Mouse (Mus musculus) left cerebral cortex, postnatal 4 days (tissue): ENCODE measurements around the gene Dennd2d. TPM values are rescaled to one million over a fixed set of nuclear protein-coding genes. Genes with fewer than 3 reads are reported as not detected.

Experiments used
- DNase-seq: peaks from one replicate; pipeline ENCODE4 v3.0.0-alpha.2; 2022
- intact Hi-C: fragments of 180-260 bp; cut with DNase I; formaldehyde crosslinking; loops from one replicate; pipeline ENCODE4 v1.15.1; 2025
- total RNA-seq, 2 experiments: library from RNA; stranded (reverse); gene quantifications; 2 replicates each; pipeline ENCODE4 v1.2.3; 2021

Dennd2d gene
- total RNA-seq: under 1 TPM in 1 of 2 experiments, not detected in 1; 0.38 TPM

DNA sequence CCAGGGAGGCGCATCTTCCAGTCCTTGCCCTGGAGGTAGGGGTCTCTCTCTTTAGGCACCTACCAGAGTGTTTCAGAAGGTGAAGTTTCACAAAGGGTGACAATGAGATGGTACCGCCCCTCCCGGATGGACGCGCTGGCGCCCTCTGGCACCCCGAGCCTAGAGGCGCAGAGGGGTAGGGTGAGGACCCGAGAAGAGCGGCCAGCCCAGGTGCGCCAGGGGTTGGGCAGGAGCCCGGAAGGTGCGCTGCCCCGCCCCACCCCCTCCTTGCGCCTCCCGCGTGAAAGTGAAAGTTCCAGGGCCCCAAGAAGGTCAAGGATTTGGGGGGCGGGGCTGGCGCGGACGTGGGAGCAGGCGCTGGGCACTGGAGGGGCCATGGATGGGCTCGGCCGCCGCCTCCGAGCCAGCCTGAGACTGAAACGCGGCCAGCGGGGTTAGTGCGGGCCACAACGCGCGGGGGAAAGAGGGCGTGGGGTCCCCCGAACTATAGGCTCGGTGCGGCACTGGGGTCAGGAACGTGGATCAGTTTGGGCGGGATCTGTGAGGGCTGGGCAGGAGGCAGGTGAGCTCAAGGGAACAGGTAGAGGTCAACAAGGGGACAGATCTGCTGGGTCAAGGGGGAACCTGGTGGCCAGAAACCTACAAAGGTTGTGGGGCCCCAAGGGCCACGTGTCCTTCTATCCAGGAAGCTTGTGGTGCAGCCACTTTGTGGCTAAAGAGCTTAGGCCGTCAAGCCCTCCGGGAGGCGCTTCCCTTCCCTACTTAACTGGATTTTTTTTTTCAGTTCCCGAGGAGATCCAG is at the start of gene Dennd2d:
TSS of gene Dennd2d (plus strand) at position 125 of the 801 bp plus-strand sequence.
- intact Hi-C loops: no loop called here
- peak; percentile 6 for DNase-seq

DNA sequence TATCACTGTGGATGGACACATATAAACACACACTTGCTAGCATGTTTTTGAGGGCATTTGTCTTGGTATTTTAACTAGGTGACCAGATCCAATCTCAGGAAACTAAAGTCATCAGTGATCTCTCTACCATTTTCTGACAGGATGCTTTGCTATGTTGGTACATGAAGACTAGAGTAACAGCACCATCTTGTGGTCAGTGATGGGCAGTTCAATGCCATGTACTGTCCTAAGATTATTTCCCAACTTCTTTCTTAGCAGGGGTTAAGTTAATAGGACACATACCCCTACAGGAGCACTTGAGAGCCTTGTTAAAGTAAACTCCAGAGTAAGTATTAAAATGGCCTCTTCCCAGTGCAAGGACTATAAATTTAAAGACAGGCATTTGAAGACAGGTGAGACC is 33.6 kb upstream of the Dennd2d start:
- intact Hi-C loops: loop anchor here (2.0 to 10.0 kb wide), 2 partner anchors 424 to 458 kb away; no protein-coding TSS in a partner anchor
- peak; percentile 11 for DNase-seq

DNA sequence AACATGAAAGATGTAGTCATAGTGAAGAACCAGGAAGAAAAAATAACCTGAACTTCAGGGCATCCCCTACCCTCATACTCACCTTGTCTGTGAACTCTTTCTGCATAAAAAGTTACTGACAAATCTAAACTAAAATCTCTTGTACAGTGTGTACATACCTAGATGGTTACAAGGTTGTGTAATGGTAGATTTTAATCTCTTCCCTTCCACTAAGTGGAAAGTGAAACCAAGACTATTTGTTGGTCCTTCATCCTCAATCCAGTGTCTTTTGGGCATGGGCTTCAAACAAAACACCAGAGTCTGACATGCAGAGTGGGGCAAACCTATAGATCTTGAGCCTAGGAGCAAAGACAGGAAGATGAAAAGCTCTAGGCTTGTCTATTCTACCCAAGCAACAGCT is 33.2 kb upstream of the Dennd2d start:
- intact Hi-C loops: loop anchor here (2.0 to 10.0 kb wide), 2 partner anchors 424 to 458 kb away; no protein-coding TSS in a partner anchor
- no peak for DNase-seq

DNA sequence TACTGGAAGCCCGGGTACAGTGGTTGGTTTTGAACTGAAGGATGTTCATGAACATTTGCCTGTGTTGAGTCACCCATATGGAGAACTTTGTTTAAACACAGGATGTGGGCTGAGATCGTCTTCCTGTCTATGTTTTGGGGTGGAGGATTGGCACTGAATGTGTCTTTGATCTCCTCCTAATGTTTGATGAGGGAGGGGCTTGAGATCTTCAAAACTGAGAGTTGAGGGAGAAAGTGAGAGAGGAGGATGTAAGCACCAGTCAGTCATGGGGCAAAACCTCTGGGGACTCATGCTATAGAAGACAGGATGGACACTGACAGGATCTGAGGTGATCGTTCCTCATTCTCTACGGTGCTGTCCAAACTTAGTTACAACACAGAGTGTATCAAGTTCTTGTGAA is 32.6 kb upstream of the Dennd2d start:
- intact Hi-C loops: loop anchor here (2.0 to 10.0 kb wide), 2 partner anchors 425 to 459 kb away; no protein-coding TSS in a partner anchor
- no peak for DNase-seq

DNA sequence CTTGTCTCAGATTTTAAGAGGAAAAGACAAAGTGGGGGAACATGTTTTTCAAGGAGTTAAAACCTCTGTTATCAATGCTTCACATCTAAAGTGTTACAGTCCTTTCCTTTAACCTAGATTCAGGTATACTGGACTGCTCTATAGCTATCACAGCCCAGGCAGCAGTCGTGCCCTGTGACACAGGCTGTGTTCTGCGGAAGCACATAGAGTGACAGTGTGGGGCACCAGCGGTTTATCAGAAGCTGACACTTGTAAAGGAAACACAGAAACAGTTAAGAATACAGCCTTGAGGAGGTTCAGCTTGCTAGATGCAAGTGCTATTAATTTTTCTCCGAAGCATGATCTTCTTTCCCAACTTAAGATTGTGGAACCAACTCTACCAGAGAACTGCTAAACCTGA is 29.6 kb upstream of the Dennd2d start:
- intact Hi-C loops: no loop called here
- DNase-seq: no peak

DNA sequence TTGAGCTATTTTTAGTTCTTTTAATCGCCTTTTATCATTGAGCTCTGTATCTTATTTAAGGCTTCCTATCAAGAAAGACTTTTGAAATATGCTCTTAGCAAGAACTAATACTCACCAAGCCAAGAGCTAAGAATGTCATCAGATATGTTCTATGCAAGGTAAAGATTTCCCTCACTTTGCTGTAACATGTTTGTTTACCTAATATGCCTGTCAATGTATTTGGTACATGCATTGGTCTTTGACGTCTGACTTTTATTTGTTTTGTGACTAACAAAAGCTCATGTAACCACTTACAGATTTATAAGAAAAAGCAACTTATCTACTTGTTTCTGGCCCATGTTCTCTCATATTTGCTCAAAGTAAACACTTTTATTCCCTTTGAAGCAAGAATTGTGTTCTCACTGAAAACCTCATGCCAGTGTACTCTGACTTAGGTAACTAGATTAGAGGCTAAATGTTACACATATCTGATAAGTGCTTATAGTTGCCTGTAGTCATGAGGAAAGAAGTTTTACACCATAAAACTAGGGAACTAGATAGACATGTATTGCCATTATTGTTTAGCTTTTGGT is 24.8 kb upstream of the Dennd2d start:
- intact Hi-C loops: no loop called here
- DNase-seq: no peak

DNA sequence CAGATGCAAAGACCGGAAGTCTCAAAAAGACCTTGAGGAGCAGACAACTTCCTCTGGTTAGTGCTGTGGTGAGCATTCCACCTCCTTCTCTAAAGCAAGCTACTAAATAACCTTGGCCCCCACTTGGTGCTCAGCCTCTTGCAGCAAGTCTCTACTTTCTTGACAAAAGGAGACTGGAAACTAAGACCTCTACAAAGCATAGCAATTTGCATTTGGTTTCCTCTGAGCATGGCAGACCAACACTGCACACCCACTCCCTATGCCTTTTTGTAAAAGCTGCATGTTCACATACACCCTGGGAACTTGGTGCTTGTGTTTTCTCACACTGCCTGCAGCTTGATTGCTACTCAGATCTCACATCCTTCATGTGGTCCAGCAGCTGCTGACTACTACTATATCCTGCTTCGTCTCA is 20.1 kb upstream of the Dennd2d start:
- no peak for DNase-seq
- intact Hi-C loops: no loop called here

DNA sequence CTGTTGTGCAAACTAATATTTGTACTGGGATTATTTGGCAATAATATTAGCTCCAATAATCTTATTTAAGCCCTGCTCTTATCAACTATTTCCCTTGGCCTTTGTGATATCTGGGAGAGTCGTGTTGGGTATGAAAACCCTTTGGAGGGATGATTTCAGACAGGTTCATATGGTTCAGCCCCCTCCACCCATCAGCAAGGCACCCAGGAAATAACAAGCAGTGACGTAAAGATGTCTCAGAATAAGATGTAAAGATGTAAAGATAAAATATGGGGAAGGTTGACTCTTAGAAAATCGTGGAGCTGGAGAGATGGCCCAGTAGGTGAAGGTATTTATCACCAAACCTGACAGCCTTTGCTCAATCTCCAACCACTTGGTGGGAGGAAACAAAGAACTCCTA is 19.7 kb upstream of the Dennd2d start:
- intact Hi-C loops: no loop called here
- DNase-seq: no peak

DNA sequence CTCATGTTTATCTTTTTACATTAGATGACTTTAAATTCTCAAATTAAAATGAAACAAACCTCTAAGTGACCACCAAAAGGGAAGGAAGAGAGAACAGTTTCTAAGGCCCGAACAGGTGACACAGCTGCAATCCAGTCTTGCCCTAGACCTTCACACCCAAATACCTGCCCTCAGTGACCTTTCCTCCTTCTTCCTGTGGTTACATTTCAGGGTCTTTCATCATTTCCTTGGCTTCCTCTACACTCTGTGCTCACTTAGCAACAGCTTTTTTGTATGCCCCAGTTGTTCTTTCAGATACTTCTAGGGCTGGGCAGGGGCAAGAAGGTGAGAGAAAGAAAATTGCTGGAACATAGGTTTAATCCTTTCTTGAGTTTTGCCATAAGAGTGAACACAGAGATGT is 17.5 kb upstream of the Dennd2d start:
- DNase-seq: no peak
- intact Hi-C loops: no loop called here

DNA sequence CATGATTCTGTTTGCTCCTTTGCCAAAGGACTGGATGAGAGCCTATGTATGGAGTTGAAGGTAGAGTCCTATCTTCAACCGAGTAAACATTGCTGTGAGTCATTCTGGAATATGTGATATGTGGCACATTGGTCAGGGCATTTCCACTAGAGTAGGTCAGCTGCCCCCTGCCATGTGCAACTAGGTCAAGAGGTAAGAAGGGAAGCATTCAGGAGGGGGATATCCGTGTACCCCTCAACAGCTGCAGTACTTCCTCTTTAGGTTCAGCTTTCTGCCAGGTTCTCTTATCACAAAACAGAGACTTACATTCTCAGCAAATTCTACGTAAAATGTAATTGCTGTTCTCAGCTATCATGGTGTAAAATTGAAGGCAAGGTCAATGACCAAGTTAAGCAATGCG is 8.0 kb upstream of the Dennd2d start:
- intact Hi-C loops: no loop called here
- DNase-seq: no peak

DNA sequence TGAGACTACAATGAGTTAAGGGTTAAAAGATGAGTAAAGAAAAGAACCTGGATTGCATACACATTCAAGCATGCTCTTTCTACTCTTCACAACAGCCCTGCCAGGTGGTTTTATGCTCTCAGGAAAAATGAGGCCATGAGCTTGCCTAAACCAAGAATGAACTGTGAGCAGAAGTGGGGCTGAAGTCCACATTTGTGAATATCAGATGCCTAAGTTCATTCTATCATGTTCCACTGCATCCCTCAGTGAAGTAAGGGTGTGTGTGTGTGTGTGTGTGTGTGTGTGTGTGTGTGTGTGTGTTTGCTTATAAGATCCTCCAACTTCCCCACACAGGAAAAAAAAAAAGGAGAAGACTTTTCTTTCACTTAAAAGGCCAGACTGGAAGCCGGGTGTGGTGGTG is 5.3 kb upstream of the Dennd2d start:
- DNase-seq: no peak
- intact Hi-C loops: no loop called here

DNA sequence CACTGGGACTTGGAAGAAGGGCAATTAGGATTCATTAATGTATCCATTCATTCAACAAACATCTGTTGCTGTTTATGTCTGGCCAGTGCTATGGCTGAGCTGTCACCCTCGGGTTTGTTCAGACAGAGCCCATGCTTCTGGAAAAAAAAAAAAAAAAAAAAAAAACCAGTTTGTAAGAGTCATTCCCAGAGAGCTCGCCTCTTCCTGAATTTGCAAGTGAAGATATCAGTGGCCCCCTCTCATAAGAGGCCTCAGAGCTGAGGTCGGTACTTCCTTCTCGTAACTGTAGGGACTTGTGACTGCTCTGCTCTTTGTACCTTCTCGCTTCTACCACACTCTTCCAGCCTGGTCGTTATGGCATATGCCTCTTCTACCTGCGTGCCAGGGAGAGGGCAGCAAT is 1.1 kb downstream of the Dennd2d start:
- DNase-seq: no peak
- intact Hi-C loops: no loop called here

DNA sequence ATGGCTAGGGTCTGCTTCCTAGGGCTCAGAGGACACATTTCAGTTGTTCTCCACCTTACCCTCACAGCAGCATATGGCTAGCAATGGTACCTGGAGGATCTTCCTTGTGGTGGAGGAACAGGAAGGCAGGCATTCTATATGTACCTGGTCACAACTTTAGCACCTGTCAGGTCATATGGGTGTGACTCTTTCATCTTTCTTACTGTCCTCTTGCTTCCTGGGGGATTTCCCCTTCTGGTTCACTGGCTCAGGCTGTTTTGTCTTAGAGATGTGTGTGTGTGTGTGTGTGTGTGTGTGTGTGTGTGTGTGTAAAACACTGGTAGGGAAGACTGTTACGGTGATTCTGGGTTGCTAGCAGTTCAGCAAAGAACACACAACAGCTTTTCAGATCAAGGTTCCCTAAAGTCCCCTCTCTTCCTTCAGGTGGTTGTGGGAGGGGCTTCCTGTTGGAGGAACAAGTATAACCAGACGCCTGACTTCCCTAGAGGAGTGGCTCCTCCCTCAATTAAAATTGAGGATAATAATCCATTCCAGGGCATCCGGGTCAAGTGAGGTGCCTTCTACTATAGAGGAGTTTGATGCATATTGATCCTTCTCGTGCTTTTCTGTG is 1.7 kb downstream of the Dennd2d start:
- DNase-seq: no peak
- intact Hi-C loops: no loop called here

DNA sequence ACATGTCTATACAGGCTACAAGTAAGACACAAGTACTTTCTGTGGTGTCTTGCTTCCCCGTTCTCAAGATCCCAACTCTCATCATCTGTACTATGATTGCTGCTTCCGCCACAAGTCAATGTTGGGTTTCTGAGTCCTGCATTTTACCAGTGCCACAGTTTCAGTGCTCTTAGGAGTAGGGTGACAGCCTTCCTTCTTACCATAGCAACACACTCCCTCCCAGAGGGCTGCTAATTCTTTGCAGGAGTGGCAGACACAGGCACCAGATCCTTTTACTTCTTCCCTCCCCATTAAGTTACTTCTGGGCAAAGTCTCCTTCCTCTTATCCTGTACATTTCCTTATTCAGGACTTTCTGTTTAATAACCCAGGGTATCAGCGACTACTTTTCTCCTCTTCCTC is 2.7 kb downstream of the Dennd2d start:
- no peak for DNase-seq
- intact Hi-C loops: no loop called here

DNA sequence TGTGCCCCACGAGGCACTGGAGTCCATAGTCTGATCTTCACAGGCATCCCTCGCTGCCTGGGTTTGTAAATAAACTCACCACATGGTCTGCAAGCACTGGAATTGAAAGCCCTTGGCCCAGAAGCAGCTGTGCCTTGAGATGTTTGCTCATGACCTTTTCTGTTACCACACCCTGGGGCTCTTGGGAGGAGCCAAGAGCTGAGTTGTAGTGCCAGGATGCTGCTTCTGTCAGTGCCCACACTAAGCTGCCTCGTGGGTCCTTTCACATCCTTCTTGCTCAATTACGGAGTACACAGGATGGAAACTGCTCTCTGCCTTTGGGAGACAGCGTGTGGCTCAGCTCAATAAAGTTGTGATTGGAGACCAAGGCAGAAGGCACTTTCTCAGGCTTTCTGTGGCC is 3.6 kb downstream of the Dennd2d start:
- DNase-seq: no peak
- intact Hi-C loops: no loop called here

DNA sequence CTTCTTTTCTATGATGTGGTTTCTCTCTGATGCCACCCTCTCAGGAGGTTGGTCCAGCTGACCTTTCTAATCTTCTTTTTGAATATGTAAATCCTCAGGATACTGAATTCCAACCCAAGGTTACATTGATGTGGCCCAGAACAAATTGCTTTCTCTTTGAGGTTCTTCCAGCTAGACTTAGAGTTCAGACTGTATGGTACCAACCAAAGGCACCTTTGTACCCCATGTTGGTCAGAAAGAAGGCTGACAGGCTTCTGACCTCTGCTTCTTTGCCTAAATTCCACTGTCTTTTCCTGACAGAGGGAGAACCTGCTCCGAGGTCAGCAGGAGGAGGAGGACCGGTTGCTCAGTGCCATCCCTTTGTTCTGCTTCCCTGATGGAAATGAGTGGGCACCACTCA is 5.3 kb downstream of the Dennd2d start:
- no peak for DNase-seq
- intact Hi-C loops: no loop called here

DNA sequence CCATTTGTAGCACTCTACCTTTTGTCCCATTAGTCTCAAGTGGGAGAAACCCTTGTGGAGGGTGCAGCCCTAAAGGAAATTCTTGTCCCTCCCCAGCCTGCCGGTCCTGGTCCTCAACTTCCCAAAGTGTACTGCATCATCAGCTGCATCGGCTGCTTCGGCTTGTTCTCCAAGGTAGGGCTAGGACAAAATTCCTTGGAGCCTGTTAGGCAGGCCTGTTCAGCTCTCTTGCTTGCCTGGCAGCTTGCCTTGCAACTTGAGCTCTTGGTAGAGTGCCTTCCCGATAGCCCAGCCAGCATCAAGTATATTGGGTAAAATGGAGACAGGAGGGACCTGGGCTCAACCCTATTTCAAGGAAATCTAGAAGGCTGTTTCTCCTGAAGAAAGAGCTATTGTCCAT is 8.0 kb downstream of the Dennd2d start:
- intact Hi-C loops: no loop called here
- DNase-seq: no peak

DNA sequence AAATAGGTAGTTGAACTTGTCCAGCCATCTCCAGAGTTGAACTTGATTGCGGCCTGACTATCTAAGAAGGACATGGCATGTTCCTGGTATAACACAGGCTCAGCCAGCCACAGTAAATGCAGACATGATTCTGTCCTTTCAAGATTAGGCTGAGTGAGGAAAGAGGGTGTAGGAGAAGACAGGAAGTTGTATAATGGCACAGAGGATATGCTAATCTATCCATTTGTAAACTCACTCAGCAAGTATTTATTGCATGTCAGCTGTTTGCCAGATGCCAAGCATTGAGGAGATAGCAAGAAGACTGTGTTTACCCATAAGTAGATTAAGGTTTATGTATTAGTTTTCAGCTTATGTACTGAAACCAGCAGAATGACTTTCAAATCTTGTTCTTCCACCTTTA is 10.5 kb downstream of the Dennd2d start:
- intact Hi-C loops: no loop called here
- DNase-seq: no peak

DNA sequence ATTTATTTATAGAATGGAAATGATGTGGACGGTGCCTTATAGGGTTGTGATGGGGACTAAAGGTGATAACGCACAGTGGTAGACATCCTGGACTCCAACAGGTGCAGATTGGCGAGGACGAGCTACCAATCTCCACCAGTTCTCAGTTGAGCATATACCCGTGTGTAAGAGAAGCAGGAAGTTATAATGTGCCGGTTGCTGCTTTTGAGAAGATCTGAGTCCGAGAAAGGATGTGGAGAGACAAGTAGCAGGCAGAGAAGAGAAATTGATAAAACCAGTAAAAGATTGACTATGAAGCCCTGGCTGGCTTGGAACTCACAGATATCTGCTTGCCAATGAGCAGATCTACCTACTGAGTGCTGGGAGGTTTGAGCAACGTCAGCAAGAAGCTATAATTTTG is 11.0 kb downstream of the Dennd2d start:
- intact Hi-C loops: no loop called here

DNA sequence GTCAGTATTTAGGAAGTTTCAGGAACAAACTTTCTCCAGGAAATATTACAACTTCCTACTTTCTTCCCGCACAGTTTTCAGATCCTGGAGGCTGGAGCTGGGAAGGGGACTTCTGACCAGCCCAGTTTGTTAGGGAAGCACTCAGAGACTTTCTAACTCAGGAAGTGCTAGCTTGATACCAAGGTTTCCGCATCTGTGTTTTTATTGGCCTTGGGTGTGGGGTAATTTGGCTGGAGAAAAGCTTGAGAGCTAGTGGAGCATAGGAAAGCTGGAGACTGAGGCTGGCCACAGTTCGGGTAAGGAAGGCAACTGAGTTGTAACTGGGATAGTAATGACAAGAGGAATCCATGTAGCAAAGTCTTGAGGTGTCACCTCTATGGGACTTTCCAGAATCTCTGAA is 11.7 kb downstream of the Dennd2d start:
- intact Hi-C loops: no loop called here
- no peak for DNase-seq

More for the DNA sequence above, 11.0 kb downstream of the Dennd2d start:
- no peak for DNase-seq

DNA sequence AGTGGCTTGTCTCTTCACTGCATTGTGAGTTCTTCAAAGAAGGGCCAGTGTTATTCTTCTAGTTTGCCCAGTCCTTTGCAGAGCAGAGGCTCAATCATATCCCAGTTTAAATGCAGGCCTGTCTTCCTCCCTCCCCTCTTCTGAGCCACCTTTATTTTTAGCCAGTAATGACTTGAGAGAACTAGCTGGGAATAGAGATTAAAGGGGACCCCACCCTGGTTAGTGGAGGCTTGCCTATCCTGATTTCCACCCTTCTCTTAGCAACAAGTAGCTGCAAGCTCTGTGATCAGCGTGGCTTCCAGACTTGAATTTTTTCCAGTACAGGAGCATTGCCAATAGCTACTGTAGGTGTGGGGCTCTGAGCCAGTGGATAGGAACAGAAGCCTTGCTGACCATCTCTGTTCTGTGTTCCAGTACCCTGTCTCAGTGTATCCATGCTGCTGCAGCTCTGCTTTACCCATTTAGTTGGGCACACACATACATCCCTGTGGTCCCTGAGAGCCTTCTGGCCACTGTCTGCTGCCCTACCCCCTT is 12.3 kb downstream of the Dennd2d start:
- intact Hi-C loops: no loop called here
- DNase-seq: no peak
